Mouse (Mus musculus) spleen, adult 2 months (tissue): Measurements from ENCODE around the gene Gpr107.

ENCODE experiments used
- CTCF ChIP-seq: fragments of 200-500 bp; IDR thresholded peaks from 2 replicates; pipeline ENCODE4 v1.5.1; 2011; ENCODE audit warnings: mild to moderate bottlenecking, inconsistent platforms; ENCODE audit not compliant: insufficient read depth, insufficient read length, insufficient replicate concordance; ENCODE audit errors: extremely low read depth
- POLR2A ChIP-seq: fragments of 200-500 bp; IDR thresholded peaks from 2 replicates; pipeline ENCODE4 v1.6.1; 2011; ENCODE audit warnings: low read depth, low read length, inconsistent platforms

DNA sequence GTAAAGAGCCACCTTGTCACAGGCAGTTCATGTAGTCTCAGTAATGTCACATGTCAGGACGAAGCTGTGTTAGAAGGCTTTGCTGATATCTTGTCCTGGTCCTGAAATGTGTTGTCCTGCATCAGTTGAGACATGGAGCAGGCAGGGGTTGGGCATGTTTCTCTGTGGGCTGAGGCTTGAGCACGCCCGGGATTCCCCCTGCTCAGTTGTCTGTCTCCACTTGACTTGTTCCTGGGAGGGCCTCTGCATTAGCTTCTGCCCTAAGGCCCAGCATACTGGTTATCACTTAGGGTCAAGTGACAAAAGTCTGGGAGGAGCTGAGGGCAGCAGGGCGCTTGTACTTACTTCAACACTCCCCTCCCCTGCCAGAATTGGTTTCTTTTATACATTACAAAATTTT is 13.4 kb downstream of the Gpr107 start:
- TF ChIP-seq CTCF (no peak), POLR2A (no peak)
